Mouse (Mus musculus): ENCODE results near the gene Ier3.

Ier3 gene

GRCm38 (mm10) chr17:35821439-35822430 lies at the start of gene Ier3:
TSS of gene Ier3 (plus strand) at chr17:35821684.
- peak; percentile 82 for DNase-seq (ENCODE audit: low spot score)

GRCm38 (mm10) chr17:35776811-35777609 lies 44.5 kb upstream of the Ier3 start:
- peak; percentile 38 for DNase-seq (ENCODE audit: low spot score)

- DNase-seq (ENCODE audit: low spot score), result no peak
Observed at GRCm38 (mm10) chr17:35778965-35779364, 42.5 kb upstream of the Ier3 start.

DNA sequence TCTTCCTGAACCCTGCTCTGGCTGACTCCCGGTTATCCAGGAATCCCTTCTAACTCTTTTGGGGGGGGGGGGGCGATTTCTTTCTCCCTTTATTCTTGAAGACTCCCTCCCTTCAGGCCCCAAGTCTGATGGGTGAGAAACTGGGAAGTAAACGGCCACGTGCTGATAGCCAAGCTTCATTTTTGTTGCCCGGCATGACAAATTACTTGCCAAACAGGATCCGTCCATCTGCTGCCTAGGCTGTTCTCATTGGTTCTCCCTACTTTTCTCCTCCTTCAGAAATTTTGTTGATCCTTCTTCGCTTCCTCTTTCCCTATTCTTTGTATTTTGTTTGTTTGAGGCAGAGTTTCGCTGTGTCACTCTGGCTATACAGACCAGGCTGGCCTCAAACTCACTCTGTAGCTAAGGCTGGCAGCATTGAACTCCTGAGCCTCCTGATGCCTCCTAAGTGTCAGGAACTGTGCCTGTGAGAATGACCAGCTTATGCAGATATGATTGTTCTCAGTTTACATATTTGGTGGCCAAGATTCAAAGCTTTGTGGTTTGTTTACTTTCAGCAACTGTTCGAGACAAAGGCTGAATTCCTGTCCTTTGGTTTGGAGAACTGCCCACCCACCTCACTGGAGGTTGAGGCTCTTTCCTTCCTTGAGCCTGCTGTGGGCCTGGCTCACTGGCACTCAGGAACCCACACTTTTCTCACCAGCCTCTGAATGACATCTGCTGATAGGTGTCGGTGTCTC lies 41.8 kb upstream of the Ier3 start:
- no peak for DNase-seq (ENCODE audit: low spot score)

DNA sequence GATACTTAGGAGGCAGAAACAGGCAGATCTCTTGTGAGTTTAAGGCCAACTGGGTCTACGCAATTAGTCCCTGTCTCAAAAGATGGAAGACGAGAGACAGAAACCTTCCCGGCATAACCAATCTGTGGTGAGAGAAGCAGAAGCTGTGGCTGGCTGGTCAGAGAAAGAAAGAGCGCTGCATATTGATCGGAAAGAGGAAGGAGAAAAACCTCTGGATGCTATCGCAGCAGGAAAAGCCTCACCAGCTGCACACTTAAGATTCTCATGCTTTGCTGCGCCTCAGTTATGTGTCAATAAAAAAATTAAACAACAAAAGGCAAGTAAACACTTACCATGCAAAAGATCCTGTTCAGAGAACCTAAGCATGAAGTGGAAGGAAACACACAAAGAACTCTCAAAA lies 41.1 kb upstream of the Ier3 start:
- DNase-seq (ENCODE audit: low spot score), result no peak

DNA sequence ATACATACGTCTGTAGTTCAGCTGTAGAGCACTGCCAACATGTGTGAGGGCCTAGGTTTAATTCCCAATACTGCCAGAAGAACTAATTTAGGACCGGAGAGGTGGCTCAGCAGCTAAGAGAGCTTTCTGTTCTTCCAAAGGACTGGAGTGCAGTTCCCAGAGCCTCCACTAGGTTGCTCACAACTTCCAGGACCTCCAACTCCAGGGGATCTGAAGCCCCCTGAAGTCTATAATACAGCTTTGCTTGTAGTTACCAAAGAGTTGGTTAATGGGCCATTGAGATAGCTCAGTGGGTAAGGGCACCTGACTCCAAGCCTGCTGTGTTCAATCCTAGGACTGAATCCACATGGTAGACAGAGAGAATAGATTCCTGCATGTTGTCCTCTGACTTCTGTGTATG lies 39.1 kb upstream of the Ier3 start:
- DNase-seq (ENCODE audit: low spot score), result no peak

- no peak for DNase-seq (ENCODE audit: low spot score)
Observed at GRCm38 (mm10) chr17:35782924-35783323, 38.6 kb upstream of the Ier3 start.

- DNase-seq (ENCODE audit: low spot score), result no peak
Observed at GRCm38 (mm10) chr17:35783944-35784343, 37.5 kb upstream of the Ier3 start.

- no peak for DNase-seq (ENCODE audit: low spot score)
Observed at GRCm38 (mm10) chr17:35785140-35785539, 36.3 kb upstream of the Ier3 start.

DNA sequence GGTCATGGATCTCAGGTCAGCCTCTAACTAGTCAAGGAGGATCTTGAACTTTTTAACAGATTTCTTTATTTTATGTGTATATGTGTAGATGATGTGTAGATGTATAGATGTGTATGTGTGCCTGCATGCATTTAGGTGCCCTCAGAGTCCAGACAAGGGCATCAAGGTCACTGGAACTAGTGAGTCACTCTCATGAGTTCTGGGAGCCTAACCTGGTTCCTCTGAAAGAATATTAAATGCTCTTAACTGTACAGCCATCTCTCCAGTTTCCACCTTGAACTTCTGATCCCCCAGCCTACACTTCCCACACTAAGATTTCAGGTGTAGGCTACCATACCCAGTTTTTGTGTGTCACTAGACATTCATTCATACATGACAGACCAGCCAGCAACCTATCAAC lies 34.0 kb upstream of the Ier3 start:
- DNase-seq (ENCODE audit: low spot score), result no peak

- no peak for DNase-seq (ENCODE audit: low spot score)
Observed at GRCm38 (mm10) chr17:35788025-35788424, 33.5 kb upstream of the Ier3 start.

DNA sequence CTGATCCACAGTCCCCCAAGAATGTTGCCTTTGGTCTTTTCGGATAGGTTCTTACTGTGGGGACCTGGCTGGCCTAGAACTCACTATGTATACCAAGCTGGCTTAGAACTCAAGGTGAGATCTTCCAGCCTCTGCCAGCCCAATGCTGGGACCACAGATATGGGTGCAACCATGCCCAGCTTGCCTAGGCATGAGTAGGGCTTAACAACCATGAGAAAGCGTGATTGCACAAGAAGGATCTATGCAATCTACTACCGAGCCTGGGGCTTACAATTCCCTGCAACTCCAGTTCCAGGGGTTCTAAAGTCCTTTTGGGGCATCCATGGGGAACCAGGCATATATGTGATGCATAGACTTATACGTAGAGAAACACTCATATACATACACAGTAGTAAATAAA lies 30.6 kb upstream of the Ier3 start:
- no peak for DNase-seq (ENCODE audit: low spot score)

GRCm38 (mm10) chr17:35792837-35793236 lies 28.6 kb upstream of the Ier3 start:
- no peak for DNase-seq (ENCODE audit: low spot score)

DNA sequence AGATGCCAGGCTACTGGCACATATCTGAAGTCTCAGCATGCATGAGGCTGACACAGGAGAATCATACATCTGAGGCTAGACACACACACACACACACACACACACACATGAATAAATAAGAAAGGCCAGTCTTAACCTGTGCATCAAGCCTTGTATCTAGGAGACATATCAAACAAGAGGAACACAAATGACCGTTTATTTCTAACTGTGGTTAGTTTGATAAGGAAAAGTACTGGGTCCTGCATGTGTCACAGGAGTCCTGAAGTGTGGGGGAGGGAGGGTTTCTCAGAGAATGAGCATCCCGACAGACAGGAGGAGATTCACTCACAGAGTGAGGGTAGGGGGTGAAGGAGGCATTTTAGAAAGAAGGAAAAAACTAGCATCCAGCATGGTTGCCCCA lies 26.4 kb upstream of the Ier3 start:
- no peak for DNase-seq (ENCODE audit: low spot score)

- no peak for DNase-seq (ENCODE audit: low spot score)
Observed at GRCm38 (mm10) chr17:35795656-35796055, 25.8 kb upstream of the Ier3 start.

DNA sequence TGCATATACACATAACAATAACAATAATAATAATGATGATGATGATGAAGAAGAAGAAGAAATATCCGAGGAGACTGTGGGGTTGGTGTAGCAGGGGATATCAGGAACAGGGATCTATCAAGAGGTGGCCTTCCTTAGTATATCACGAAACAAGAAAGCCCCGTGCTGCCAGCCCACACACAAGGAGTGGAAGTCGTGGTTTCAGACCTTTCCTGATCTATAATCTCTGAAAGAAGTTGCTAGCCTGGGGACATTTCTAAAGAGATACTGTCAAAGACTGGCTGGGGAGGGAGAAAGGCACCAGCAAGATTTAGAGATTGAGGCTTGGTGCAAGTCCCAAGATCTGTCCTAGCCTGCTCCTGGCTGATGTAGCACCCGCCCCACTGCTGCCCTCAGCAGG lies 24.6 kb upstream of the Ier3 start:
- no peak for DNase-seq (ENCODE audit: low spot score)

DNA sequence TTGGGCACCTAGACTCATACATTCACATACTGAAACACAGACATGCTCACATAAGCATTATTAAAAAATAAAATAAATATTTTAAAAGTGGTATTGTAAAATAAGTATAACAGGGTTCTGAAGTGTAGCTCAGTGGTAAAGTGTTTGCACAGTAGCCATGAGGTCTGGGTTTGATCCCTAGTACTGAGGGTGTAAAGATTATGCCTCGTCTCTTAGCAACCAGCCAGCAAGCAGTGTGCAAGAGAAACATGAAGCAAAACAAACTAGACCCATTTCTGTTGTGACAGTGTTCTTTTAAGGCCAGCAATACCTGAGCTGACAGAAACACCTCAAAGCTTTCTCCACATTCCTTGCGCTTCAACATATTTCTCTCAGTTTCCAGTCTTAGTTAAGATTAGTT lies 20.6 kb upstream of the Ier3 start:
- no peak for DNase-seq (ENCODE audit: low spot score)

- DNase-seq (ENCODE audit: low spot score), result no peak
Observed at GRCm38 (mm10) chr17:35803020-35803419, 18.5 kb upstream of the Ier3 start.

DNA sequence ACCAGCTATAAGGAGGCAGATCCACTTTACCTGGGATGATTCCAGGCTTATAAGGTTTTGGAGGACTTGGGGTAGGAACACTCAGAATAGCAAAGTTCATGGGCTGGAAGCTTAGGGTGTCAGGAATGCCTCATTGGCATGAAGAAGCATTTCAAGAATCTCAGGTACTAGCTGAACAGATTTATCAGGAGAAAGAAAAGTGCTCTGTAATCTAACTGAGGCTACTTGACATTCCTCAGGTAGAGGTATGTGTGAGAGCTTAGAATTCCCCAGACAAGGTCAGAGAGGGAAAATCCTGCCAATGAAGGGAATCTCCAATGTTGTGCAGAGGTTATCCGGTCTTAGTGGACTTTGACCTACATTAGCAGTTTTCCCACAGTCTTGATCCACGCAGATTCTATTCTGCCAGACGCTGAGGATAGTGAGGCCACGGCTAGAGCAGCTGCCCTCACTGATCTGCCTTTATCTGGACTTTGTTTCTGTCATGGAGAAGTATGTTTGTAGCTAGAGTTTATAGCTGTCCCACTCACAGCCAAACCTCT lies 17.6 kb upstream of the Ier3 start:
- DNase-seq (ENCODE audit: low spot score), result no peak

DNA sequence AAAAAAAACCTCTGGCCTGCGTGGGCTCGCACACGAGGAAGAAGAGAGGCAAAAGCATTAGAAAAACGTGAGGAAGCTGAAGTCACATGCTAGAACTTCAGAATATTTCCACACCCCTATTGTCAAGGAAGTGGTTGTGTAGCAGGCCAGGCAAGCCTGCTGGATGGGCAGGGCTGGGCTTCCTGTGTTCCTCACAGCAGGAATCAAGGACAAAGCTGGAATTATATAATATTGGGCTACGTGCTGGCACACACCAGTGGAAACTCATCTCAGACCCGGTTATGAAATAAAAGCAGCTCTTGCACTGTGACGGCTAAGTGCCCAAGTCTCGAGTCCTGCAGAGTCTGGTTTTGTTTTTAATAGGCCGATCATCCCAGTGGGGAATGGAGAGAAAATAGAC lies 13.4 kb upstream of the Ier3 start:
- DNase-seq (ENCODE audit: low spot score), result no peak

DNA sequence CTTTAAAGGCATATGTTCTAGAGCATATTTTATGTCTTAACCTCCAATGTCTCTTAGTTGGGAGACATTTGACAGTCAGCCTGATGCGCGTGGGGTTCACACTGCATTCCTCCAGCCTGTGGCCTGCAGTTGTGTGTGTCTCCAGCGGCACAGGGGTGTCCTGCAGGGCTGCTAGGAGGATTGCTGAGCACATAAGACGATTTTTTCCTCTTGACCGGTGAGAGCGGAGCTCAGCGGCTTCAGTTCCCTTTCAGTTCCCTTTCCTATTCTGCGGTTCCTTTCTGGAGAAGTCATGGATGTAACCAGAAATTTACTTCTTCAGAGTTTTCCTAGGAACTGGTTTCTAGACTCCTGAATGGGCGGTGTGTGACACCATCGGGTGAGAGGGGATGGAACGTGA lies 12.1 kb upstream of the Ier3 start:
- DNase-seq (ENCODE audit: low spot score), result no peak
